Mouse (Mus musculus): Measurements from ENCODE around the gene Klk6.
A peak's percentile ranks its signal among the peaks of the same experiment; 100 is the strongest.

Gene Klk6

GRCm38 (mm10) chr7:43824199-43824598 lies at the start of gene Klk6:
Gene Klk6 (plus strand): TSS chr7:43824499.
- no peak for DNase-seq

DNA sequence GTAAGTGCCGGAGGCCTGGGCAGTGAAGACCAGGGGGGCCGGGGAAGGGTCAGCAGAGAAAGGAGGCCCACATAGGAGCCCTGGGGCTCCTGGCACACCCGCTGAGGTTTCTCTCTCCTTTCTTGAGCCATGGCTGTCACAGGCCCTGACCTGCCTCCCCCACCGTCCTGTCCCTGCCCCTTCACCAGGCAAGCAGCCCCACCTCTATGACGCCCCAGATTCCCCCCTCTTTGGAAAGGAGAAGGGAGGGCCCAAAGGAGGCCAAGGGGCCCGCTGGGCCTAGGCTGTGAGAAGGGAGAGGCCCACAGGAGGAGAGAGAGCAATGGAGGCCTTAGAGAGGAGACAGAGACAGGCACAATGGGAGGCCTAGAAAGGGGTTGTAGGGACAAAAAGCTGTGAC lies 49.5 kb upstream of the Klk6 start:
- no peak for DNase-seq

DNA sequence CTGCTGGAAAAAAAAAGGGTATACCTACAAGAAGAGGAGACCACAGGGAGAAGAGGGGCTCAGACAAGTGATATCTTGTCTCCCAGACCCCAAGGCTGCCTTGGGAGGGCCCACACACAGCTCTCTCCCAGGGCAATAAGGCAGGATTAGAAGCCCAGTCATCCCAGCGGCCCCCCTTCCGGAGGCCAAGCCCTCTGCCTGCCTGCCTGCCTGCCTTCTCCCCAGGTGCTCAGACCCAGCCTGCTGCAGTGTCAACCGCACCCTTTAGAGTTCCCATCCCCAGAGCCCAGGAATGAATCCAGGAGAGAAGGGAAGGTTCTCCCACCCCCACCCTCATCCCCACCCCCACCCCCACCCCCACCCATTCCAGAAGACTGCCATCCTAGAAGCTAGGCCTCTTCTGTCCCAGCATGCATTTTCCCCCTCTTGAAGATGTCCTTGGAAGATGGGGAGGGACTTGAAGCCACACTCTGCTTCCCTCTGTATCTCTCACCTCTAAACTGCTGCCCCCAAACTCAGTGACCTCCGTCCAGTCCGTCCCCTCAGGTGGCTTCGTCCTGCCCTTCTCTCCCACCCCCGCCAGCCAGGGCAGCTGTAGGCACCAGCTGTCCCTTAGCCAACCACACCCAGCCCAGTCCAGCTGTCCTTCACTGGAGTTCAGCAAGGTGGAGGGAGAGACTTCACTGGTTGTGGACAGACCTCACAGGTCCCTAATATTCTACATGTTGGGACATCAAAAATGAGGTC lies 48.8 kb upstream of the Klk6 start:
- no peak for DNase-seq

- no peak for DNase-seq
These were observed 47.8 kb upstream of the Klk6 start for GRCm38 (mm10) chr7:43776506-43776905.

GRCm38 (mm10) chr7:43777423-43777822 lies 46.9 kb upstream of the Klk6 start:
- no peak for DNase-seq

- DNase-seq: no peak
These were observed 45.9 kb upstream of the Klk6 start for GRCm38 (mm10) chr7:43778176-43778970.

DNA sequence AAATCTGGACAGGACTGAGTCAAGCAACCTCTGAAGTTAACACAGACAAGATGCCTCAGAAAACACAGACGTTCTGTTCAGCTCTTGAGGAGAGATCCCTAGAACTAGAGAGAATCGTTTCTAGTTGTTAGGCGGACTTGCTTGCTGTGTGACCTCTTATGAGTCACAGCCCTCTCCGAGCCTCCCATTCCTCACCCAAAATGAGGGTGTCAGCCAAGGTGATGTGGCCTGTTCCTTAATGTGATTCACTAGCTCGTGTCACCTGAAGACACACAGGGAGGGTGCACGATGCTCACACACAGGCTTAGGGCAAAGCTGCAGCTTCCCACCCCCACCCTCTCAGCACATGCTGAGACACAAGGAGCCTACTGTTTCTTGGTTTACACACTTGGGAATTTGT lies 44.1 kb upstream of the Klk6 start:
- no peak for DNase-seq

GRCm38 (mm10) chr7:43780746-43781145 lies 43.6 kb upstream of the Klk6 start, which contains the start of gene Klk10:
Gene Klk10 (plus strand): TSS chr7:43781035.
- DNase-seq: no peak

GRCm38 (mm10) chr7:43781541-43781940 lies 42.8 kb upstream of the Klk6 start:
- no peak for DNase-seq

GRCm38 (mm10) chr7:43782275-43783265 lies 41.7 kb upstream of the Klk6 start:
- peak; percentile 83 for DNase-seq

GRCm38 (mm10) chr7:43785286-43785685 lies 39.0 kb upstream of the Klk6 start:
- DNase-seq: peak; percentile 35

DNA sequence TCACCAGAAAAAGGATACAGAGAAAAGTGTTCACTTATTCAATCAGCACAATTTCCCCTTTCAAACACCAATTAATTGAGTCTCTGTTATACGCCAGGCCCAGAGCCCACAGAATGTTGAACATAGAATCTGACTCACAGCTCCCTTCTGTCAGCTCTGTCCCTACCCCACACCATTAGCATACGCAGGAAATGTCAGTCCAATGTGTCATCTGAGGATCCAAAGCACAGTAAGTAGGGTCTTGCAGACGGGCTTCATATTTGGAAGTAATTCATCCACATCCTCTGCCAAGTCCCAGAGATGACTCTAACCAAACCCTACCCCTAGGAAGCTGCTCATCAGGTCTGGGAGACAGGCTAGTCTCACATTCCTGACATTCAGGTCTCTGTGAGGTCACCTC lies 36.2 kb upstream of the Klk6 start:
- no peak for DNase-seq

GRCm38 (mm10) chr7:43789295-43789694 lies 35.0 kb upstream of the Klk6 start:
- no peak for DNase-seq

GRCm38 (mm10) chr7:43791591-43791990 lies 32.7 kb upstream of the Klk6 start, which contains the start of gene Klk9:
Gene Klk9 (plus strand): TSS chr7:43791891.
- no peak for DNase-seq

GRCm38 (mm10) chr7:43796355-43796754 lies 27.9 kb upstream of the Klk6 start:
- no peak for DNase-seq

DNA sequence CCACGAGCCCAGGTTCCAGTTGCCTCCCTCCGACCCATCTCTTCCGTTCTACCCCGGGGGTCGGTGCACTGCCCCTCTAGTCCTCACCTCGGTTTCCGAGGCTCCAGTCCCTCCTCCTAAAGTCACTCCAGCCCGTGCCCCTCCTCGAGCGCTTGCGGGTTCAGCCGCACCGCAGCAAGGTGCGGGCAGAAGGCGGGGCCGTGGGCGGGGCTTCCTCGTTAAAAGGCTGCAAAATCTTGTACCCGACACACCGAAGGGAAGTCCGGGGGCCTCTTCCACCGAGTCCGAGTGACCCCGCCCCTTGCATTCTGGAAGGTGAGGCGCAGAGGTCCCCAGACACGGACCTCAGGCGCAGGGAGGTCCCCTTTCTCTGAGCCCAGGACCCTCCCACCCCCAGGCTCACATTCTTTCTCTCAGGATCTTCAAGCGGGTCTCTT lies 26.9 kb upstream of the Klk6 start, which contains the start of gene Klk8:
Gene Klk8, plus strand, starts transcription at position 245 of the 437 bp plus-strand sequence.
- DNase-seq: peak; percentile 36

DNA sequence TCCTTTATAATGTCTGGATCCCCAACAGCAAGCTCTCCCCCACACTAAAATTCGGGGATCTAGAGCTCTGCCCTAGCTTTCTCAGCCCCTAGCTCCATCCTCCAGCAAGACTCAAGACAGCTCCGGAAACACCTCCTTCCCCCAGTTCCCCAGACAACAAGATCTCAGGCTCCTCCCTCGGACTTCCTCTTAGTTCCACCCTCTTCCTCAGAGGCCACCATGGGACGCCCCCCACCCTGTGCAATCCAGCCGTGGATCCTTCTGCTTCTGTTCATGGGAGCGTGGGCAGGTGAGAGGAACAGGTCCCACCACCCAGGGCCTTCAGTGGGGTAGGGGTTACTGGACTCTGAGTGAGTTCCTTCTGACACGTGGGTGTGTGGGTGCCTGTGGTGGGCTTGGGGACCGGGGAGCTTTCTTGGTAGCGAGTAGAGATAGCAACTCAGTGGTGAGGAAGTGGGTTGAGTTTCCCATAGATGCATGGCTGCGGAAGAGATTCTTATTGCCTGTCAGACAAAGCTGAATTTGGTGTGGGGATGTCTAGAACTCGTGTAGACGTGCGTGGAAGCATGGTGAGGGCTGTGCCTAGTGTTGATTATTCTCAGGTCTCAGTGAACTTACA lies 26.3 kb upstream of the Klk6 start:
- peak; percentile 21 for DNase-seq

- DNase-seq: no peak
These were observed 24.4 kb upstream of the Klk6 start for GRCm38 (mm10) chr7:43799876-43800275.

DNA sequence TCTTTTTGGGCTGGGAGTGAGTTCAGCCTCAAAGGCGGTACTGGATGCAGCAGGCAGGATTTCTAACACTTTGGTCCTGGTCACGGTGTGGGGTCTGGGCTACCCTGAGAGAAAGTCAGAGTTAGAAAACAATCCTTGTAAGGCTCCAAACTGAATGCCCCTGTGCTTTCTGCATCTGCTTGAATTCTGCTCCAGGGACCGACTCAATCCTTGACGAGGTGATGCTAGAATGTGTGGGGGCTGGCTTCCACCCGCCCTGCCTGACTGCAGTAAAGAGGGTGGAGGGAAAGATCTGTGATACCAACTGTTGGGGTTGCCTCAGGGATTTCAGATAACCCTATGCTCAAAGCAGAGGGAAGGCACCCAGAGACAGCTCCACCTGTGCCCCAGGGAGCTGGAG lies 13.3 kb upstream of the Klk6 start, which contains the start of gene Klk7:
Gene Klk7, plus strand, starts transcription at position 301 of the 400 bp plus-strand sequence.
- no peak for DNase-seq

GRCm38 (mm10) chr7:43815211-43815610 lies 9.1 kb upstream of the Klk6 start:
- DNase-seq: no peak

DNA sequence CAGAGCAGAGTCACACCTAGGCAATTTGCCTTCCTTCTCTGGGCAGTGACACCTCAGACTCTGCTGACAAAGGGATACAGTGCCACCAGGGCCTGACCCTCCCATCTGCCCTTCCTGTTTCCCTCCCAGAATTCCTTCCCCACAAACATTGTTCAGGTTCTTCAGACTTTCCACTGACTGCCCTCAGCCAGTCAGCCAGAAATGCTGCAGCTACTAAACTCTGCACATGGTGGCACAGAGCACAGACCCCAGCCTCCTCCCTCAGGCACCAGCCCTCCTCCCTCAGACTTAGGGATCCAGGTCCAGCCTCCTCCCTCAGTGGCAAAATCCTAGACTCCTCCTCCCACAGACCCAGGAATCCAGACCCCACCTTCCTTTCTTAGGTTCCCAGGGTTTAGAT lies 7.6 kb upstream of the Klk6 start:
- DNase-seq: no peak

DNA sequence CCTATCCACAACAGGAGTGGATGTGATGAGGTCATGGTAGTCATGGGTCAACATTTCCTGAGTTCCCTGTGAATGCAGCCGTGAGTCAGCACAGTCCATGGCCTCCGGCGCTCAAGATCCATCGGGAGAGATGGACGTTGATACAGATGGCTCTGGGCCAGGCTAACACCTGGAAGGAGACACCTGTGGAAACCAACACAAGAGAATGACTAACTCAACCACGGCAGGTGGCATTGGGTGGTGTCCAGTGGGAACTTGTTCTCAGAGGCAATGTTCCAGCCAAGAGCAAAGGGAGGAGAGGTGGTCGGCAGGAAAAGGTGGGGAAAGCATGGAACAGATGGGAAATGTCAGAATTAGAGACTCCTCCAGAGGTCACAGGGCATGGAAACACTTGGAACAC lies 2.7 kb upstream of the Klk6 start:
- no peak for DNase-seq
